Mouse (Mus musculus) brain, embryonic 14.5 days (tissue): ENCODE results near the gene Muc3.

Experiments used
- CTCF ChIP-seq: fragments of 200-500 bp; IDR thresholded peaks from 2 replicates; pipeline ENCODE4 v1.5.1; 2012; ENCODE audit warnings: inconsistent platforms, mild to moderate bottlenecking, moderate library complexity, borderline replicate concordance; ENCODE audit not compliant: insufficient read depth, insufficient read length; ENCODE audit errors: extremely low read depth
- POLR2A ChIP-seq: fragments of 200-500 bp; IDR thresholded peaks from 2 replicates; pipeline ENCODE4 v1.6.1; 2012; ENCODE audit warnings: mild to moderate bottlenecking, inconsistent platforms, borderline replicate concordance; ENCODE audit not compliant: poor library complexity, insufficient read depth, insufficient read length, severe bottlenecking; ENCODE audit errors: extremely low read depth

DNA sequence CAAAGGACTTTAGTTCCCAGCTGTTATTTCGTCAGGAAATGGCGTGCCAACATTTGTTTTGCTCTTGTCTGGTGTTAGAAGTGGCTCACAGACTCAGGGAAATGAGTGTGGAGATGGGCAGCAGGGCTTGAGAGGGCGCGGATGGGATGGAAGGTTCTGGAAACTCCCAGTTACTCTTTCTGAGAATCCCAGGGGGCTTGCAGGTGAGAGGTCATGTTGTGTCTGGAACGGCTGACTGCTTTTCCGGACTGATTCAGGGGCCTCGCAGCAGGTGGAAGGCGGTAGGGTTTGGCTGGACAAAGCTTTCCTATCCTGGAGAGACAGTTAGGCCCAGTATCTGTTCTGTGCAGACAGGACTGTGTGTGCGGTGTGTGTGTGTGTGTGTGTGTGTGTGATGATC, 55.4 kb downstream of the Muc3 start:
- TF ChIP-seq CTCF: no peak
- TF ChIP-seq POLR2A: no peak
